Mouse (Mus musculus) cerebellum, adult 2 months (tissue): ENCODE measurements around the gene AC109138.7. TPM values are rescaled to one million over a fixed set of nuclear protein-coding genes. Genes with fewer than 3 reads are reported as not detected.
A peak's percentile ranks its signal among the peaks of the same experiment; 100 is the strongest.

Experiments used
- DNase-seq, 2 experiments: peaks; one replicate each; pipeline ENCODE4 v3.0.0; 2021
- H3K27ac ChIP-seq: fragments of 200-500 bp; 2 replicates; pipeline ENCODE4 v1.5.1; 2012; ENCODE audit warnings: low read length, control low read depth, inconsistent platforms; ENCODE audit not compliant: insufficient read depth
- H3K27me3 ChIP-seq: fragments of 200-500 bp; 2 replicates; pipeline ENCODE4 v1.6.1; 2012; ENCODE audit warnings: inconsistent platforms, mild to moderate bottlenecking, low read length, moderate library complexity; ENCODE audit not compliant: control insufficient read depth, insufficient read depth
- H3K4me1 ChIP-seq: fragments of 200-500 bp; 2 replicates; pipeline ENCODE4 v1.6.1; 2011; ENCODE audit warnings: low read length; ENCODE audit not compliant: control insufficient read depth, insufficient read depth
- H3K4me3 ChIP-seq: fragments of 200-500 bp; replicated peaks from 2 replicates; pipeline ENCODE3; 2011; ENCODE audit warnings: mild to moderate bottlenecking, low read depth, low read length, control low read depth; ENCODE audit not compliant: insufficient read depth
- CTCF ChIP-seq: fragments of 200-500 bp; IDR thresholded peaks from 2 replicates; pipeline ENCODE4 v1.5.1; 2011; ENCODE audit warnings: low read depth, mild to moderate bottlenecking, control low read depth, low read length, moderate library complexity, borderline replicate concordance; ENCODE audit not compliant: insufficient read depth
- POLR2A ChIP-seq: fragments of 200-500 bp; IDR thresholded peaks from 2 replicates; pipeline ENCODE4 v1.6.1; 2011; ENCODE audit warnings: low read length, control low read depth, borderline replicate concordance; ENCODE audit not compliant: insufficient read depth
- WGBS: fragments of 180-500 bp; shearing (Covaris S2); methylation state at CpG from one replicate; pipeline ENCODE4 v1.1.7; 2018; 5-methylcytosine and 5-hydroxymethylcytosine counted together
- polyA plus RNA-seq: library from polyadenylated mRNA; depleted of rRNA; stranded (reverse); fragments of >200 nt; gene quantifications from 2 replicates; pipeline ENCODE4 v1.2.3, GENCODE M21; 2012; rRNA removed

Gene AC109138.7
- polyA plus RNA-seq, 1 experiment, result 0.77 TPM

- WGBS, result 60% methylated on average over 4 of the region's 4 CpGs
- Histone ChIP-seq H3K27ac (no peak overlapping the region), H3K4me1 (peaks cover 21% of the 10 kb centered on the region), H3K27me3 (no peaks in the 10 kb centered on the region), H3K4me3 (no peak overlapping the region)
- no peak for DNase-seq
- TF ChIP-seq POLR2A (no peak), CTCF (no peak)
Measured at GRCm38 (mm10) chr19:4265956-4266355, 51.8 kb downstream of the AC109138.7 start.

DNA sequence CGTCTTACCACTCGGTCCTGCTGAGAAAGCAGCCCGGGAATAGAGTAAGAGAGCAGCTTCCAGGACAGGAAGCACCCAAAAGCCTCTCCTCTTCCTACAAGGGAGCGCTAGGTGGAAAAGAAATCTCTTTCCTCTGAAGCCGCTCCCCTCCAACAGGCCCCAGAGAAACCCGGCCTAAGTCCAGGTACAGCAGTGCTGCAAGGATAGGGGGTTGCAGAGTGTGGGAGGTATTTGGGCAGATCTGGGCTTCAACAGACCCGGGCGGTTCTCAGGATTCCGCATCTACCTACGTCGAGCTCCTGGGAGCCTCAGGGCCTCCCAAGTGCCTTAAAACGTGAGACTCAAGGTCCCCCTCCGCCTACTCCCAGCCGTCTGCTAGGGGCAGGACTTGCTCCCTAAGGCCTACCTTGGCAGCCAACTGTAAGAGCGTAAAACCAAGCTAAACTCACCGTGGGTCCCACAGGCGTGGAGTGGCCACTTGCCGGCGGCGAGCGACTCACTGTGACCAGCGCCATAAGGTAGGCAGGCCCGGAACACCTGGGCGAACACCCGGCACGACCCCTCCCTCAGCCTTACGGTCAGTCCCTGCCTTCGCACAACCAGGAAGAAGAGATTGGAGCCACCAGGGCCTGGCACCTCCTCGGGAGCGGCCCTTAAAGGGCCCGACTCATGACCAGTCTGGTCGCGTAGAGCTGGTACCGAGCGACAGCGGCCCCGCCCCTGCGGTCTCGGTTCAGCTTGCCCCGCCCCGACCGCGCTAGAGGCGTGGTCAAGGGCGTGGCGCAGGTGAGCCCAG, 54.6 kb downstream of the AC109138.7 start, which contains the start of gene Ssh3:
Gene Ssh3 (minus strand): TSS at position 615 of the 796 bp plus-strand sequence.
- peaks cover 17% of the 10 kb centered on the region for H3K4me1 ChIP-seq
- peak within 1 kb of the TSS; percentile 47 for H3K27ac ChIP-seq
- TF ChIP-seq CTCF (no peak), POLR2A (peak; percentile 37; the same call in 1 of the 2 replicates)
- peak; percentile 83 to 86 for DNase-seq
- H3K4me3 ChIP-seq, result peak within 1 kb of the TSS; percentile 80
- no peaks in the 10 kb centered on the region for H3K27me3 ChIP-seq
- 4% methylated on average over 46 of the region's 46 CpGs for WGBS

DNA sequence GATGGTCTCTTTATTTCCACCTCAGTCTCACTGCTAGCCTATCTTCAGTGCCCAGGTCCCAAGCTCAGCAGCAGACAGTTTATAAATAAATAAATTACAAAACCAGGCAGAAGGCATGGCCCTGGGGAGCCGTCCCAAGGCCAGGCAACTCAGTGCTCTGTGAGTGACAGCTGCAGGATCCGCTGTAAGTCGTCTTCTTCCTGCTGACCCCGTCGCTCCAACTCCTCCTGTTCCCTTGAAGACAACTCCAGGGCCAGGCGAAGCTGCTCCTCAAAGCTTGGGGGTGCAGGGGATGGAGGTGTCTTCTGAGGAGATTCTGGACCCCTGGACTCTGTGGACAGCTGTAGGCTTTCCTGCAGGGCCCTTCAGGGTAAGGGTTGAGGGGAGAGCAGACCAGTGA, 56.0 kb downstream of the AC109138.7 start:
- Histone ChIP-seq H3K4me1 (peaks cover 17% of the 10 kb centered on the region), H3K27ac (no peak overlapping the region), H3K4me3 (no peak overlapping the region), H3K27me3 (no peaks in the 10 kb centered on the region)
- 19% methylated on average over 6 of the region's 6 CpGs for WGBS
- TF ChIP-seq POLR2A, result no peak
- no peak for TF ChIP-seq CTCF
- DNase-seq, result no peak

- Histone ChIP-seq H3K4me3 (no peak overlapping the region), H3K27ac (no peak overlapping the region), H3K4me1 (peaks cover 17% of the 10 kb centered on the region), H3K27me3 (no peaks in the 10 kb centered on the region)
- DNase-seq, result peak in 1 of 2 experiments; percentile 19
- TF ChIP-seq CTCF (no peak), POLR2A (no peak)
- WGBS, result 94% methylated on average over 11 of the region's 11 CpGs
Measured at GRCm38 (mm10) chr19:4270972-4271371, 56.8 kb downstream of the AC109138.7 start.

- no peaks in the 10 kb centered on the region for H3K27me3 ChIP-seq
- no peak overlapping the region for H3K27ac ChIP-seq
- WGBS, result 98% methylated on average over 1 of the region's 1 CpGs
- peak in 1 of 2 experiments; percentile 28 for DNase-seq
- H3K4me1 ChIP-seq, result peaks cover 18% of the 10 kb centered on the region
- no peak for TF ChIP-seq POLR2A
- peak; percentile 23; the same call in 1 of the 2 replicates for TF ChIP-seq CTCF
- H3K4me3 ChIP-seq, result no peak overlapping the region
Measured at GRCm38 (mm10) chr19:4279487-4279886, 65.3 kb downstream of the AC109138.7 start.

- TF ChIP-seq POLR2A (no peak), CTCF (no peak)
- Histone ChIP-seq H3K27ac (no peak overlapping the region), H3K27me3 (no peaks in the 10 kb centered on the region), H3K4me1 (peaks cover 18% of the 10 kb centered on the region), H3K4me3 (no peak overlapping the region)
- no peak for DNase-seq
- 75% methylated on average over 9 of the region's 9 CpGs for WGBS
Measured at GRCm38 (mm10) chr19:4280425-4280824, 66.3 kb downstream of the AC109138.7 start.

Other genes with a start within 250 kb of the AC109138.7 start
- 0.32 and 0.36 TPM in 2 replicates for gene Aldh3b2, start 242.0 kb upstream of the AC109138.7 start, polyA plus RNA-seq
- 9.7 and 10.8 TPM in 2 replicates for gene Acy3, start 227.8 kb upstream of the AC109138.7 start, polyA plus RNA-seq
- 0.08 and 0.33 TPM in 2 replicates for gene Tbx10, start 221.6 kb upstream of the AC109138.7 start, polyA plus RNA-seq
- gene Nudt8, start 213.8 kb upstream of the AC109138.7 start, polyA plus RNA-seq, result 8.4 and 9.4 TPM in 2 replicates
- 4.8 and 5.5 TPM in 2 replicates for gene Gm49405, start 213.7 kb upstream of the AC109138.7 start, polyA plus RNA-seq
- gene Doc2g, start 211.0 kb upstream of the AC109138.7 start, polyA plus RNA-seq, result 15.8 and 19.9 TPM in 2 replicates
- 331 and 332 TPM in 2 replicates for gene Ndufv1, start 201.6 kb upstream of the AC109138.7 start, polyA plus RNA-seq
- 517 and 561 TPM in 2 replicates for gene Gstp1, start 176.4 kb upstream of the AC109138.7 start, polyA plus RNA-seq
- 8.0 and 10.0 TPM in 2 replicates for gene Gstp2, start 168.3 kb upstream of the AC109138.7 start, polyA plus RNA-seq
- not detected in 2 replicates for gene Gstp3, start 154.8 kb upstream of the AC109138.7 start, polyA plus RNA-seq
- 5.5 and 8.0 TPM in 2 replicates for gene Cabp2, start 132.8 kb upstream of the AC109138.7 start, polyA plus RNA-seq
- 88.7 and 97.0 TPM in 2 replicates for gene Cdk2ap2, start 117.2 kb upstream of the AC109138.7 start, polyA plus RNA-seq
- 568 and 602 TPM in 2 replicates for gene Pitpnm1, start 114.4 kb upstream of the AC109138.7 start, polyA plus RNA-seq
- 207 and 209 TPM in 2 replicates for gene Aip, start 88.5 kb upstream of the AC109138.7 start, polyA plus RNA-seq
- 0.11 and 0.13 TPM in 2 replicates for gene Gpr152, start 74.6 kb upstream of the AC109138.7 start, polyA plus RNA-seq
- gene Cabp4, start 70.3 kb upstream of the AC109138.7 start, polyA plus RNA-seq, result 0.06 and 0.16 TPM in 2 replicates
- gene Coro1b, start 65.7 kb upstream of the AC109138.7 start, polyA plus RNA-seq, result 240 and 294 TPM in 2 replicates
- gene Ptprcap, start 60.8 kb upstream of the AC109138.7 start, polyA plus RNA-seq, result 0.98 and 1.2 TPM in 2 replicates
- 93.6 and 95.0 TPM in 2 replicates for gene Rps6kb2, start 51.0 kb upstream of the AC109138.7 start, polyA plus RNA-seq
- gene Carns1, start 38.9 kb upstream of the AC109138.7 start, polyA plus RNA-seq, result 25.8 and 31.2 TPM in 2 replicates
- 1.1 and 1.4 TPM in 2 replicates for gene Tbc1d10c, start 23.1 kb upstream of the AC109138.7 start, polyA plus RNA-seq
- gene Ppp1ca, start 22.3 kb upstream of the AC109138.7 start, polyA plus RNA-seq, result 316 and 348 TPM in 2 replicates
- 31.9 and 37.6 TPM in 2 replicates for gene Rad9a, start 12.7 kb upstream of the AC109138.7 start, polyA plus RNA-seq
- gene Clcf1, start 119 bp upstream of the AC109138.7 start, polyA plus RNA-seq, result 4.3 and 5.0 TPM in 2 replicates
- gene Pold4, start 17.5 kb downstream of the AC109138.7 start, polyA plus RNA-seq, result 39.3 and 40.1 TPM in 2 replicates
- 139 and 151 TPM in 2 replicates for gene Ssh3, start 54.8 kb downstream of the AC109138.7 start, polyA plus RNA-seq
- gene Ankrd13d, start 68.8 kb downstream of the AC109138.7 start, polyA plus RNA-seq, result 74.3 and 76.1 TPM in 2 replicates
- 226 and 239 TPM in 2 replicates for gene Grk2, start 91.9 kb downstream of the AC109138.7 start, polyA plus RNA-seq
- 87.1 and 90.4 TPM in 2 replicates for gene Kdm2a, start 183.9 kb downstream of the AC109138.7 start, polyA plus RNA-seq
- 9.9 and 10.5 TPM in 2 replicates for gene Rhod, start 225.1 kb downstream of the AC109138.7 start, polyA plus RNA-seq